Mouse (Mus musculus) heart, embryonic 12.5 days (tissue): ENCODE results near the gene Slc27a3. TPM values are rescaled to one million over a fixed set of nuclear protein-coding genes. Genes with fewer than 3 reads are reported as not detected.

ENCODE experiments used
- ATAC-seq: fragments of 200-750 bp; cut with Nextera tagmentation; 2 replicates; pipeline ENCODE4 v1.8.0; 2017; ENCODE audit warnings: moderate TSS enrichment, moderate library complexity; ENCODE audit not compliant: insufficient number of reproducible peaks, low FRiP score
- H3K27ac ChIP-seq: fragments of 300-500 bp; sonication (generic); 2 replicates; pipeline ENCODE4 v1.5.1; 2016; ENCODE audit warnings: mild to moderate bottlenecking, moderate library complexity; ENCODE audit not compliant: poor library complexity, severe bottlenecking
- H3K27me3 ChIP-seq: fragments of 300-500 bp; sonication (generic); replicated peaks from 2 replicates; pipeline ENCODE4 v1.6.1; 2016; ENCODE audit warnings: mild to moderate bottlenecking, moderate library complexity
- H3K36me3 ChIP-seq: fragments of 300-500 bp; sonication (generic); 2 replicates; pipeline ENCODE4 v1.6.1; 2016; ENCODE audit warnings: mild to moderate bottlenecking, moderate library complexity
- H3K4me1 ChIP-seq: fragments of 300-500 bp; sonication (generic); replicated peaks from 2 replicates; pipeline ENCODE4 v1.6.1; 2016; ENCODE audit warnings: mild to moderate bottlenecking
- H3K4me2 ChIP-seq: fragments of 300-500 bp; sonication (generic); 2 replicates; pipeline ENCODE4 v1.6.1; 2016; ENCODE audit warnings: mild to moderate bottlenecking, moderate library complexity
- H3K4me3 ChIP-seq: fragments of 300-500 bp; sonication (generic); 2 replicates; pipeline ENCODE4 v1.5.1; 2016; ENCODE audit warnings: mild to moderate bottlenecking
- H3K9ac ChIP-seq: fragments of 300-500 bp; sonication (generic); 2 replicates; pipeline ENCODE4 v1.6.1; 2016; ENCODE audit warnings: mild to moderate bottlenecking, moderate library complexity
- H3K9me3 ChIP-seq: fragments of 300-500 bp; sonication (generic); replicated peaks from 2 replicates; pipeline ENCODE4 v1.6.1; 2016; ENCODE audit warnings: mild to moderate bottlenecking, moderate library complexity
- WGBS: fragments of 180-500 bp; shearing (Covaris S2); methylation state at CpG from one replicate; pipeline ENCODE4 v1.1.7; 2016; 5-methylcytosine and 5-hydroxymethylcytosine counted together
- polyA plus RNA-seq: library from polyadenylated mRNA; unstranded; fragments of >200 nt; fragmentation: Nextera tagmentation; extraction: Ambion mirVana; gene quantifications from 2 replicates; pipeline ENCODE4 v1.2.1, GENCODE M21; 2016

The Slc27a3 gene
- 9.9 and 10.3 TPM in 2 replicates for polyA plus RNA-seq

DNA sequence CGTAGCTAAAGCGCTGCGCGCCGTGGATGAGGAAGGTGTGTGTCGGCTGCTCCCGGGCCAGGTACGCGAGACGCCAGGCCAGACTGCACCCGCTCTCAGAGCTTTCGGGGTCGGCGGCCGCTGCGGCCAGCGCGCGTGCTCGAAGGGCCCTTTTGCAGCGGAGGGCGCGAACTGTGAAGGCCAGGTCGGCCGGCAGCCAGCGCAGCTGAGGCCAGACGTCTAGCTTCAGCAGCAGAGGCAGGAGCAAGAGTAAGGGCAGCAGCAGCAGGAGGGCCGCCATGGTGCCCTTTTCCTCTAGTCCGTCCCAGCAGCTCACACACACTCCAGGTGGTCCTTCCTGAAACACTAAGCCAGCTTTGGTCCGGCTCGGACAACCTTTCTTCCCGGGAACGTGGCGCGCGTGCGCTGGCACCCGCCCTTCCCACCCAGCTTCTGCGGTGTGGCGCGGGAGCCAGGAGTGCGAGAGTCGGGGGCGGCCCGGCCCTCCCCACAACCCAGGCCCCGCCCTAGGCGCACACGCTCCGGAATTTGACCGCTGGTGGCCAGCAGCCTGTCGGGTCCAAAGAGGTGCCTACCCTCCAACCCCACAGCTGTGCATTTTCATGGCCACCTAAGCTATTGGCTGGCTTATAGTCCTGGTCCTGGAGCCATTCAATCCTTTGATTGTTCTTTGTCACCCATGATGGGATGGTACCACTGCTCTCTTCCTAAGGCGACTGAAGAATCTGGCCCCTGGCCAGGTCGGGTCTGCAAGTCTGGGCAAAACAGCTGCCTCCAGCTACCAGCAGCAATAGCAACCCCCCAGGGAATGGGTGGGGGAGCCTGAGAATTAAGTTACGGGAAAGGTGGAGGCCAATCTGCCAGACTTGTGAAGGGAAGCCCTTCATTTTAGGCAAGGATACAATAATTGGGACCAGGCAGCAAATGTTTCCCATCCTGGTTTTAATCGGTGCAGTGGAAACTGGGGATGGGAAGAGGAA lies at the start of gene Slc27a3:
Gene Slc27a3, minus strand, starts transcription at position 428 of the 980 bp plus-strand sequence.
- Histone ChIP-seq H3K9me3 (no peaks in the 10 kb centered on the region), H3K27me3 (no peaks in the 10 kb centered on the region), H3K36me3 (peaks cover 58% of the 10 kb centered on the region), H3K4me3 (peak within 1 kb of the TSS; percentile 64), H3K27ac (peak within 1 kb of the TSS; percentile 55), H3K4me2 (peak within 1 kb of the TSS; percentile 96), H3K9ac (peak within 1 kb of the TSS; percentile 84), H3K4me1 (peaks cover 32% of the 10 kb centered on the region)
- ATAC-seq, result peak; percentile 49
- WGBS, result 3% methylated on average over 54 of the region's 55 CpGs

DNA sequence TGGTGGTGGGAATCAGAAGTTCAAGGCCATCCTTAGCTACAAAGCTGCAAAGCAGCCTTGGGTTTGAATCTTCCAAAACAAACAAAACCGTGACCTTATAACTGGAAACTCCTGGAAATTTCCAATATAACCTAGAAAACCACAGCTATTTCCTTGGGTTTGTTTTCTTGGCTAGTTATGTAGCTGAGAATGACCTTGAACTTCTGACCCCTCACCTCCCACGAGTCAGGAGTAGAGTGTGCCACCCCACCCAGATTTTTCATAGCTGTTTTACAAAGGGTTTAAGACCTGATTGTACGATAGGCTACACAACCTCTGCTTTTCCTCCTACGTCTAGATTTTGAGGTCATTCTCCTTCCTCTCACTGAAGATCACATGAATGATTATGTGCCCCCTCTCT lies 47.4 kb upstream of the Slc27a3 start:
- Histone ChIP-seq H3K9me3 (no peaks in the 10 kb centered on the region), H3K4me1 (peaks cover 7% of the 10 kb centered on the region), H3K4me3 (no peak overlapping the region), H3K27me3 (no peaks in the 10 kb centered on the region), H3K27ac (no peak overlapping the region), H3K36me3 (no peaks in the 10 kb centered on the region), H3K4me2 (no peak overlapping the region), H3K9ac (no peak overlapping the region)
- ATAC-seq, result no peak
- 63% methylated on average over 4 of the region's 4 CpGs for WGBS

DNA sequence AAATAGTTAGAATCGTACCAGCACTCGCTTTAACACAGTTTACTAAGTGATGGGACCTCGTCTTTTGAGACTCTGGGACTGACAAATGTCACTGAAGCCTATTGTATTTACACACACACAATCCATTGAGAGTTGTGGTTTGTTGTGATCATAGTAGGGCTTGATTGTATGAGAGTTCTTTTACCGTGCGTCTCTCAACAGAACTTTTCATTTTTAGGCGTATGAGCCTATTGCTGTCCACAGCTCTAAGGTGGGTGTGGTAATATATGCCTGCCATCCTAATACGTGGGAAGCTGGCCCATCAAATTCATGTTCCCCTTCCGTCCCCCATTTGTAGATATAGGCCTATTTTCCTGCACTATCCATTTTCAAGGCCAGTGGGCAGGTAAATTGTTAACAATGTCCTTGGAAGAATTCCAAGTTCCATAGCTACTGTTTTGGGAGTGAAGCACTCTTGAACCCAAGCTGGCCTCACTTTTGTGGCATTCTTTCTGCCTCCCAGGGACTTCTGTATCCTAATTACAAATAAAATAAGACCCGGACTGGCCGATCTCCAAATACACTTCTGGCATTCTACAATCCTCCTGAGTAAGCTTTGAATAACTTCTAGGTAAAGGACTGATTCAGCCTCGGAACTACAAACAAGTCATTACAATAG lies 44.5 kb upstream of the Slc27a3 start:
- Histone ChIP-seq H3K9me3 (no peaks in the 10 kb centered on the region), H3K36me3 (0 out of 2 replicates have a peak, but pooled peaks cover 4% of the 10 kb centered on the region), H3K27me3 (no peaks in the 10 kb centered on the region), H3K4me2 (peak overlapping the region; percentile 81), H3K4me1 (peaks cover 31% of the 10 kb centered on the region), H3K27ac (peak overlapping the region; percentile 91), H3K4me3 (peak overlapping the region; percentile 60), H3K9ac (peak overlapping the region; percentile 72; the same call in 1 of the 2 replicates)
- WGBS, result 60% methylated on average over 11 of the region's 11 CpGs
- no peak for ATAC-seq

DNA sequence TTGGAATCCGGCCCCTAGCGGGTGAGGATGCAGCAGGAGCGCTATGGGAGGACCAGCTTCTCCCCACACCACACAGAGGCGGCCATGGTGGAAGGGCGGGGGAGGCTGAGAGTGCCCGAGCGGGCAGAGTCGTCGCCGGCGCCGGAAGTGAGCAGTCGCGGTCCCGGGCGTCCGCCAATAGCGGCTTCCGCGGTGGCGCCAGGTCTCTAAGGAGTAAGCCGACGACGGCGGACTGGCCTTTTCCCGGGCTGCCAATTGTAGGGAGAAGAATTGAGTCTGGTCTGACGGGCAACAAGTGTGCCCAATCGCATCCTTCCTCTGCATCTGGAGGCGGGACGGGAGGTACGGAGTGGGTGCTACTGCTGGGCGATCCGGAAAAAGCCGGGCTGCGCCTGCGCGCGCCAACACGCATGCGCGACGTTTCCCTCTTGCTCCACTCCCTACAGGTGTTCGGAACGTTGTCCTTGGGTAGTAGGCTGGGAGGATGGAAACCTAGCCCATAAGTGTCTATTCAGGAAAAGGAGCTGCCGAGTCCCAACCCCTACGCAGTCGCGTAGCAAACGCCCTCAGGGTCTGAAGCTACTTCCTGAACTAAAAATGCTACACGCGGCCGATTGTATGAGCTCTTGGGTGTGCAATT lies 43.8 kb upstream of the Slc27a3 start, which contains the start of gene Ints3:
Gene Ints3, minus strand, starts transcription at position 242 of the 640 bp plus-strand sequence.
- H3K27me3 ChIP-seq, result no peaks in the 10 kb centered on the region
- peak within 1 kb of the TSS; percentile 91 for H3K27ac ChIP-seq
- peak within 1 kb of the TSS; percentile 81 for H3K4me2 ChIP-seq
- peak within 1 kb of the TSS; percentile 60 for H3K4me3 ChIP-seq
- peaks cover 5% of the 10 kb centered on the region; the same call in 1 of the 2 replicates for H3K36me3 ChIP-seq
- under 1% methylated on average over 52 of the region's 52 CpGs for WGBS
- peaks cover 37% of the 10 kb centered on the region for H3K4me1 ChIP-seq
- ATAC-seq, result peak; percentile 99
- no peaks in the 10 kb centered on the region for H3K9me3 ChIP-seq
- peak within 1 kb of the TSS; percentile 91 for H3K9ac ChIP-seq

DNA sequence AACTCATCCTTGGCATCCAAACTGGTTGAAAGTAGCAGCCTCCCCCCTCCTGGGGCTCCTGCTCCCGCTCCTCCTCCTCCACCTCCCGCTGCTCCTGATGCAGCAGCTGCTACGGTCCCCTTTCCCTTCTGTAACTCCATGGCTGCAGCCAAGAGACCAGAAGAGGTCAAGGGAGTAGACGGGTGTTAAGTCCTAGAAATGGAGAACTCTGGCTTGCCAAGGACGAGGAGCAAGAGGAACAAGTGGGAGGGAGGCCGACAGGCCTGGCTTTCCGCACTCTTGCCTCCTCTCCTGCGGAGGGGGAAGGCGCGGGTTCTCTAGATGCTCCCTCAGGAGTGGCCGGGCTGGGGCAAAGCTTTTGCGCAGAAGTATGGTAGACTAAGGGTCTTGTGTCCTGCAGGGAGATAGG lies 43.1 kb upstream of the Slc27a3 start:
- H3K9ac ChIP-seq, result peak overlapping the region; percentile 91
- WGBS, result 2% methylated on average over 12 of the region's 12 CpGs
- ATAC-seq, result peak; percentile 39
- peak overlapping the region; percentile 81 for H3K4me2 ChIP-seq
- H3K4me3 ChIP-seq, result peak overlapping the region; percentile 60
- H3K27me3 ChIP-seq, result no peaks in the 10 kb centered on the region
- peak overlapping the region; percentile 91 for H3K27ac ChIP-seq
- peaks cover 7% of the 10 kb centered on the region; the same call in 1 of the 2 replicates for H3K36me3 ChIP-seq
- H3K4me1 ChIP-seq, result peaks cover 44% of the 10 kb centered on the region
- H3K9me3 ChIP-seq, result no peaks in the 10 kb centered on the region

DNA sequence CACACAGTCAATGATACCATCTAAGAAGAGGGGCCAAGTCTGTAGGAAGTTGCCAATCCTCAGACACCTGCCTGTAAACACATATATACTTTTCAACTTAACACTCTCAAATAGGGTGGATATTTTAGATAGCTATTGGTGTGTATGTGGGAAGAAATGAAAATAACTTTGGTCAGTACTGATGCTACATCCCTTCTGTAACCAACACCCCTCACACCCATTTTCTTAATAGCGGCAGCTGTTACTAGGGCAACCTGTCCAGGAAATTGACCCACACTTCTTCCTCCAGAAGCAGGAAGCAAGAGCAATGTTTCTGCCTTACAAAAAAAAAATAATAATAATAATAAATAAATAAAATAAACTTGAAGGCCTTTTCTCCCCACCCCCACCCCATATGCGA lies 42.6 kb upstream of the Slc27a3 start:
- Histone ChIP-seq H3K4me2 (peak overlapping the region; percentile 81), H3K36me3 (peaks cover 7% of the 10 kb centered on the region; the same call in 1 of the 2 replicates), H3K4me1 (peaks cover 44% of the 10 kb centered on the region), H3K9me3 (no peaks in the 10 kb centered on the region), H3K4me3 (peak overlapping the region; percentile 60), H3K27ac (0 out of 2 replicates have a peak overlapping the region, but pooled peaks have one; percentile 91), H3K27me3 (no peaks in the 10 kb centered on the region), H3K9ac (peak overlapping the region; percentile 91)
- ATAC-seq, result no peak
- WGBS, result 8% methylated on average over 2 of the region's 2 CpGs

DNA sequence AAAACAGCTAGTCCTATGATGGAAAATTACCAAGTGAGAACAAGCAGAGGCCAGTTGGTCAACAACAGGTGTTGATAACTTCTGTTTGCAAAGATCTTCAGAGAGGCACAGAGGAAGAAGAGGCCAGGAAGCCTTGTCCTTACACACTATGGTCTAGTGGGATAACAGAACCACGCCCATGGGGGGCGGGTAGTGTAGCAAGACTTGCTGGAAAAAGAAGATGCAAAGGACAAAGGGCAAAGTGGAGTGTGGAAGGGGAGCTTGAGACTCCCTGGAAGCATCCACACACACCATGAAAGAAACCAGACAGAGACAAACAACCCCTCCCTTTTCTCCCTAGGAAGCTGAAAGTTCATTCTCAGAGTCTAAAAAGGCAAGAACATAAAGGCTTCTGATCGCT lies 39.8 kb upstream of the Slc27a3 start:
- Histone ChIP-seq H3K27me3 (no peaks in the 10 kb centered on the region), H3K36me3 (peaks cover 7% of the 10 kb centered on the region; the same call in 1 of the 2 replicates), H3K9ac (no peak overlapping the region), H3K27ac (no peak overlapping the region), H3K4me3 (no peak overlapping the region), H3K9me3 (no peaks in the 10 kb centered on the region), H3K4me2 (no peak overlapping the region), H3K4me1 (peaks cover 50% of the 10 kb centered on the region)
- 85% methylated on average over 3 of the region's 3 CpGs for WGBS
- no peak for ATAC-seq

DNA sequence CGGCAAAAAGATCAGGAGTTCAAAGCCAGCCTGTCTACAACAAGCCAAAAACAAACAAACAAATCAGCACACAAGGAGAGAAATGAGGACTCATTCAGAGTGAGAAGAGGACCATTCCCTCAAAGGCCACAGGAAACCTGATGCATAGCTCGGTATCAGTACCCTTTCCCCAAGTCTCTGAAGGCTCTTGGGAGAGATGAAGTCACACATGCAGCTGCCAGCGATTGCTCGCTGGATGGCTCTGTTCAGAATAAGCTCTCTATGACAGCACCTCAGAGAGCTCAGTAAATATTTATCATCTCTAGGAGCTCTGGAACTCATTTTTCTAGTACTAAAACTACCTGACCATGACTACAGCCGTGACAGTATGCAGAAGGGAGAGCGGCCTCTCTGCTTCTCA lies 38.4 kb upstream of the Slc27a3 start:
- no peaks in the 10 kb centered on the region for H3K9me3 ChIP-seq
- H3K4me1 ChIP-seq, result peaks cover 47% of the 10 kb centered on the region
- no peaks in the 10 kb centered on the region for H3K27me3 ChIP-seq
- ATAC-seq, result no peak
- no peak overlapping the region; the same call in 1 of the 2 replicates for H3K9ac ChIP-seq
- H3K36me3 ChIP-seq, result peaks cover 14% of the 10 kb centered on the region
- H3K4me3 ChIP-seq, result no peak overlapping the region
- H3K4me2 ChIP-seq, result no peak overlapping the region
- WGBS, result 66% methylated on average over 6 of the region's 6 CpGs
- no peak overlapping the region for H3K27ac ChIP-seq

DNA sequence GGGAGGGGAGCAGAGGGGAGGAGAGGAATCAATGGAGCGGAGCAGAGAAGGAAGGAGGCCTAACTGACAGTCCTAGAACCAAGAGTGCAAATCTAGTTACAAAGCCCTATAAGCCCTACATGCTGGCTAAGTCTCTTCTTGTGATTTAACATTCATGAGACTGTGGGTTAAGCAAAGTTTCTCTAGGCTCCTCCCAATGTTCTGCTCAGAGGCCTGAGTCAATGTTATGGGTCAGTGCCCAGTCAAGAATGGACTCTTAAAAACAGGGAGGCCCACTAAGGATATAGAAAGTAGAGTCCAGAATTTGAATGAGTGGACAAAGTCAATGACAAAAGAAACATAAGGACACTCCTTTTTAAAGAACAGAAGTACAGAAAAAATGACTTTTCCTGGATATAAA lies 37.8 kb upstream of the Slc27a3 start:
- no peak overlapping the region for H3K27ac ChIP-seq
- no peaks in the 10 kb centered on the region for H3K9me3 ChIP-seq
- 83% methylated on average over 1 of the region's 1 CpGs for WGBS
- peaks cover 20% of the 10 kb centered on the region for H3K36me3 ChIP-seq
- H3K4me3 ChIP-seq, result no peak overlapping the region
- no peaks in the 10 kb centered on the region for H3K27me3 ChIP-seq
- no peak overlapping the region for H3K9ac ChIP-seq
- peaks cover 47% of the 10 kb centered on the region for H3K4me1 ChIP-seq
- H3K4me2 ChIP-seq, result no peak overlapping the region
- ATAC-seq, result no peak

DNA sequence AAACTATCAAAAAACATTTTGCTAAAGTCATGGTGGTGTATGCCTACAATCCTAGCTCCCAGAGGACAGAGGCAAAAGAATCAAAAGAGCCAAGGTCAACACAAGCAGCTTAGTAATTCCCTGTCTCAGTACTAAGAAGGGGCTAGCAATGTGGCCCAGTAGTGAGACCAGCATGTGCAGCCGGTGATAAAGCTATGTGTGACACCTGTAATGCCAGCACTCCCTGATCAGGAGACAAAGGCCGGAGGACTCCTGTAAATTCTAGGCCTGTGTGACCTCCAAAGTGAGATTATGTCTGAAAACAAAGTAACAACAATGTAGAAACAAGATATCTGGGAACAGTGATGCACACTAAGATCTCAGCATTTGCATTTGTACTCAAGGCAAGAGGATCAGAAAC lies 35.8 kb upstream of the Slc27a3 start:
- Histone ChIP-seq H3K9ac (no peak overlapping the region), H3K27me3 (no peaks in the 10 kb centered on the region), H3K9me3 (no peaks in the 10 kb centered on the region), H3K4me1 (peaks cover 30% of the 10 kb centered on the region), H3K4me3 (no peak overlapping the region), H3K36me3 (peaks cover 37% of the 10 kb centered on the region), H3K27ac (no peak overlapping the region), H3K4me2 (no peak overlapping the region)
- ATAC-seq, result no peak
- 61% methylated on average over 2 of the region's 2 CpGs for WGBS
